Mouse (Mus musculus) midbrain, embryonic 16.5 days (tissue): Measurements from ENCODE around the gene Stx19. TPM values are rescaled to one million over a fixed set of nuclear protein-coding genes. Genes with fewer than 3 reads are reported as not detected.

Experiments
- ATAC-seq: fragments of 200-750 bp; cut with Nextera tagmentation; 2 replicates; pipeline ENCODE4 v1.8.0; 2017; ENCODE audit warnings: moderate TSS enrichment
- H3K27ac ChIP-seq: fragments of 300-500 bp; sonication (generic); 2 replicates; pipeline ENCODE4 v1.5.1; 2014; ENCODE audit warnings: mild to moderate bottlenecking, low read length, mixed read lengths
- H3K27me3 ChIP-seq: fragments of 300-500 bp; sonication (generic); 2 replicates; pipeline ENCODE4 v1.6.1; 2014; ENCODE audit warnings: low read depth, low read length, mixed read lengths; ENCODE audit not compliant: control insufficient read depth, insufficient read depth
- H3K36me3 ChIP-seq: fragments of 300-500 bp; sonication (generic); 2 replicates; pipeline ENCODE4 v1.6.1; 2014; ENCODE audit warnings: mild to moderate bottlenecking, low read length, moderate library complexity, mixed read lengths; ENCODE audit not compliant: control insufficient read depth, insufficient read depth
- H3K4me1 ChIP-seq: fragments of 300-500 bp; sonication (generic); 2 replicates; pipeline ENCODE4 v1.6.1; 2014; ENCODE audit warnings: mild to moderate bottlenecking, low read length, mixed read lengths; ENCODE audit not compliant: control insufficient read depth, insufficient read depth
- H3K4me2 ChIP-seq: fragments of 300-500 bp; sonication (generic); 2 replicates; pipeline ENCODE4 v1.6.1; 2014; ENCODE audit warnings: mild to moderate bottlenecking, low read length, mixed read lengths
- H3K4me3 ChIP-seq: fragments of 300-500 bp; sonication (generic); 2 replicates; pipeline ENCODE4 v1.5.1; 2014; ENCODE audit warnings: low read depth, mild to moderate bottlenecking, low read length, moderate library complexity, mixed read lengths
- H3K9ac ChIP-seq: fragments of 300-500 bp; sonication (generic); 2 replicates; pipeline ENCODE4 v1.6.1; 2014; ENCODE audit warnings: low read depth, low read length, mixed read lengths
- H3K9me3 ChIP-seq: fragments of 300-500 bp; sonication (generic); replicated peaks from 2 replicates; pipeline ENCODE4 v1.6.1; 2014; ENCODE audit warnings: mild to moderate bottlenecking, low read length, mixed read lengths; ENCODE audit not compliant: control insufficient read depth, poor library complexity, severe bottlenecking
- WGBS: fragments of 180-500 bp; shearing (Covaris S2); extraction: QIAGEN DNeasy Blood & Tissue Kit; methylation state at CpG from one replicate; pipeline ENCODE4 v1.1.7; 2014; 5-methylcytosine and 5-hydroxymethylcytosine counted together
- polyA plus RNA-seq: library from polyadenylated mRNA; unstranded; fragments of >200 nt; fragmentation: Nextera tagmentation; extraction: Ambion mirVana; gene quantifications from 2 replicates; pipeline ENCODE4 v1.2.1, GENCODE M21; 2015

Gene Stx19
- polyA plus RNA-seq, 1 experiment from 2014 or later = 0.33 TPM

DNA sequence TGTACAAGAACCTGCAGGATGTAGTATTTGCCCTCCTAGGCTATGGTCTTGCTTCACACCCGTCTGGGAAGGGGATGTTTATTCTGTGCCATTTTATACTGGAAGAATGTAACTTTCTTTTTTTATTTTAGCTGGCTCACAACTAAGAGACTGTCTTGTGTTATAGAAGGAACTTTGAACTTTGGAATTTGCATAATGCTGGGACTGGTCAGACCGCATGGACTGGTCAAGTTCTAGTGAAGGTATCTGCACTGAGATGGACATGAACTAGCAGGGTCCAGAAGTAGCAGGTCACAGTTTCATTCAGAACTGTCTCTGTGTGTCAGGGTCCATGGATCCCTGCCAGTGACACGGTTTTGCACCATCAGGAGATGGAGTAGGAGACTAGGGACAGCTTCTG, 14.6 kb upstream of the Stx19 start:
- no peaks in the 10 kb centered on the region for H3K4me1 ChIP-seq
- no peak overlapping the region for H3K4me3 ChIP-seq
- no peaks in the 10 kb centered on the region for H3K9me3 ChIP-seq
- H3K27ac ChIP-seq = no peak overlapping the region
- no peak for ATAC-seq
- peaks cover 13% of the 10 kb centered on the region for H3K36me3 ChIP-seq
- H3K27me3 ChIP-seq = no peaks in the 10 kb centered on the region
- 86% methylated on average over 3 of the region's 3 CpGs for WGBS
- no peak overlapping the region for H3K4me2 ChIP-seq
- no peak overlapping the region for H3K9ac ChIP-seq

DNA sequence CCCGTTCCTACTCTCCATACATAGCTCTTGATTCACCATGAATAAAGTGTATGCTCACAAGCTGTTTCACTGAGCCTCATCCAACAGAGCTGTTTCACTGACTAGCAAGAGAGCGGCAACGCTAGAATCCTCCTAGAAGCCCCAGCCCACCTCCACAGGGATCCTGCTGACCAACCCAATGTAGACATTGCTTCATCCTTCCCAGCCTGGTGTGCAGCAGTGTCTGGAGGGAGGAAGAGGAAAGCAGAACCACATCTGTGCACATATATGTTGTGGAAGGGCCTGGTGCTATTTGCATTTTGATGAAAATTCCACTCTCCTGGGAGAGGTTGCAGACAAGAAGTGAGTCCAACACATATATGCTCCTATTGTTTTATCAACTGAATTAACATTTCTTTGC, 9.9 kb upstream of the Stx19 start:
- no peaks in the 10 kb centered on the region for H3K9me3 ChIP-seq
- H3K36me3 ChIP-seq = peaks cover 9% of the 10 kb centered on the region; the same call in 1 of the 2 replicates
- 93% methylated on average over 3 of the region's 3 CpGs for WGBS
- ATAC-seq = no peak
- no peak overlapping the region for H3K9ac ChIP-seq
- no peak overlapping the region for H3K4me2 ChIP-seq
- no peaks in the 10 kb centered on the region for H3K4me1 ChIP-seq
- no peak overlapping the region for H3K27ac ChIP-seq
- H3K27me3 ChIP-seq = no peaks in the 10 kb centered on the region
- H3K4me3 ChIP-seq = no peak overlapping the region

DNA sequence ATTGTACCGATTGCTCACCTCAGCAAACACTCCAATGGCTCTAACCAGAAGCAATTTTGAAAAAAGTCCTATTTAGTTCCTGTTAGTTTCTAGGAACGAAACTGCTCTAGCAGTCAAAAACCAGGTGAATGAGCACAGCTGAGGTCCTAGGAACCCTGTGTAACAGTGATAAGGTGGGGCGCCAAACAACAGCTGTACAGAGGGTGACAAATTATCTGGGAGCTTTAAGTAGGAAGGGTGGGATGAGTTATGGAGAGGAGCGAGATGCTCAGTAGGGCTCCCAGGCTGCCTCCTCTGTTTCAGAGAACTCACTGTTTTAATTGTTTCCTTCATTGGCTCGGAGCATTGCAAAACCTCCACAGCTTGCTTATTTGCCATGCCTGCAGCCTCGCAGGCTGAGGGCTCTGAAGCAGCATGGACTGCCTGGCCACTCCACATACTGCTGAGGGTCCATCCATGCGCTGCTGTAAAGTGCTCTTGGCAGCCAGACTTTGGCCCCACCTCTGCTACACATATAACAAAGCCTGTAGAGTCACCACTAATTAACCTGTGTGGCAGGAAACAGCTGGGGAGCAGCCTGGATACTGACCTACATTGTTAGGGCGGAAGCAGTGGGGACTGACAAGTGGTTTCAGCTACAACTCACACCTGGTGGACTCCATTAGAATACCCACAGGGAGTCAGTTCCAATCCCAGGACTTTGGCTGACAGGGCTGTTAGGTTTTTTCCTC, 7.1 kb upstream of the Stx19 start:
- WGBS = 64% methylated on average over 8 of the region's 8 CpGs
- no peaks in the 10 kb centered on the region for H3K27me3 ChIP-seq
- no peak overlapping the region for H3K9ac ChIP-seq
- no peak overlapping the region for H3K4me2 ChIP-seq
- 0 out of 2 replicates have a peak, but pooled peaks cover 2% of the 10 kb centered on the region for H3K36me3 ChIP-seq
- ATAC-seq = no peak
- no peaks in the 10 kb centered on the region for H3K4me1 ChIP-seq
- no peaks in the 10 kb centered on the region for H3K9me3 ChIP-seq
- H3K4me3 ChIP-seq = no peak overlapping the region
- no peak overlapping the region for H3K27ac ChIP-seq

DNA sequence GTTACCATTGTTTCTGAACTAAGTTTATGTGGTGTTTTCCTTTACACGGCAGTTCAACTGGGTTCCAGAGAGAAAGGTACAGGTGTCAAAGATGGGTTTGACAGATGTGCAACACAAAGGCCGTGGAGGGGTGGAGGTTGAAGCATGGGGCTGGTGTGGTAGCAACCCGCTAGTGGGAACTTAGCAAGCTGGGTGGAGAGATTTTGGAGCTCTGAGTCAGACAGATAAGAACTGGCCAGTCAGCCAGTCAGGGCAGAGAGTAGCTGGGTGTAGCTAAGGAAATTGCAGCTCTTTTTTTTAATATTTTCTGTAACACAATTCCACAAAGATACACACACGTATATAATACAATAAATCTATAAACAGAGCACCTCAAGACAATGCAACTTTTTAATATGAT, 3.6 kb upstream of the Stx19 start:
- Histone ChIP-seq H3K4me2 (no peak overlapping the region), H3K36me3 (no peaks in the 10 kb centered on the region), H3K9ac (no peak overlapping the region), H3K4me3 (no peak overlapping the region), H3K9me3 (no peaks in the 10 kb centered on the region), H3K4me1 (no peaks in the 10 kb centered on the region), H3K27ac (no peak overlapping the region), H3K27me3 (no peaks in the 10 kb centered on the region)
- 90% methylated on average over 4 of the region's 4 CpGs for WGBS
- no peak for ATAC-seq

DNA sequence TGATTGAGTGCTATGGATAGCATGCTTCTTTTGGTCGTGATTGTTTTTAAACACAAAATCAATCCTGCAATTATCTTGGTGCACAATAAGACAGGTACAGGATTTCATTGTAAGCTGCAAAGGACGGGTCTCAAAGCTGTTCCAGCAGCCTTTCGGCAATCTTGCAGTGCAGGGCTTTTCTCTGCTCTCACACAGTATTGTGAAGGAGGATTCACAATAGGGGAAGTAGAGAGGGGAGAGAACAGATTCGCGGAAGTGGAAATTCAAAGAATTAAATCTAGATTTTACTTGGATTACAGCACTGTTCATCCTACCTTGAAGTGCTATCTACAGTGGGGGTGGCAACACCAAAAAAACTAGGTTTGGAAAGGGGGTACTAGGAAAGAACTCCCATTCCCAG, 686 bp upstream of the Stx19 start:
- Histone ChIP-seq H3K27ac (no peak overlapping the region), H3K4me1 (no peaks in the 10 kb centered on the region), H3K9ac (no peak overlapping the region), H3K27me3 (no peaks in the 10 kb centered on the region), H3K4me2 (no peak overlapping the region), H3K36me3 (no peaks in the 10 kb centered on the region), H3K9me3 (no peaks in the 10 kb centered on the region), H3K4me3 (no peak overlapping the region)
- no peak for ATAC-seq
- 71% methylated on average over 5 of the region's 5 CpGs for WGBS

DNA sequence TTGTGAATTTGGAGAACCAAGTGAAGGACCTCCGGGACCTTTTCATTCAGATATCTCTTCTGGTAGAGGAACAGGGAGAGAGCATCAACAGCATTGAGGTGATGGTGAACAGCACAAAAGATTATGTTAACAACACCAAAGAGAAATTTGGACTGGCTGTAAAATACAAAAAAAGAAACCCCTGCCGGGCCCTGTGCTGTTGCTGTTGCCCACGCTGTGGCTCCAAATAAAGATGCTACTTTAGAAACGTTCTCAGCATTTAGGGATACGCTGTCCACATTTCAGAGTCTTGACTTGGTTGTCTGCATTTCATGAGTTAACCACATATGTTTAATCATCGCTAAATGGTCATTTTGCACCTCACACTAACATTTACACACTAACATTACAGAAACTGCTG, 8.0 kb downstream of the Stx19 start:
- 96% methylated on average over 6 of the region's 6 CpGs for WGBS
- Histone ChIP-seq H3K9me3 (no peaks in the 10 kb centered on the region), H3K36me3 (no peaks in the 10 kb centered on the region; the same call in 1 of the 2 replicates), H3K27ac (no peak overlapping the region), H3K4me3 (no peak overlapping the region), H3K4me1 (no peaks in the 10 kb centered on the region), H3K9ac (no peak overlapping the region), H3K27me3 (no peaks in the 10 kb centered on the region), H3K4me2 (no peak overlapping the region)
- no peak for ATAC-seq

DNA sequence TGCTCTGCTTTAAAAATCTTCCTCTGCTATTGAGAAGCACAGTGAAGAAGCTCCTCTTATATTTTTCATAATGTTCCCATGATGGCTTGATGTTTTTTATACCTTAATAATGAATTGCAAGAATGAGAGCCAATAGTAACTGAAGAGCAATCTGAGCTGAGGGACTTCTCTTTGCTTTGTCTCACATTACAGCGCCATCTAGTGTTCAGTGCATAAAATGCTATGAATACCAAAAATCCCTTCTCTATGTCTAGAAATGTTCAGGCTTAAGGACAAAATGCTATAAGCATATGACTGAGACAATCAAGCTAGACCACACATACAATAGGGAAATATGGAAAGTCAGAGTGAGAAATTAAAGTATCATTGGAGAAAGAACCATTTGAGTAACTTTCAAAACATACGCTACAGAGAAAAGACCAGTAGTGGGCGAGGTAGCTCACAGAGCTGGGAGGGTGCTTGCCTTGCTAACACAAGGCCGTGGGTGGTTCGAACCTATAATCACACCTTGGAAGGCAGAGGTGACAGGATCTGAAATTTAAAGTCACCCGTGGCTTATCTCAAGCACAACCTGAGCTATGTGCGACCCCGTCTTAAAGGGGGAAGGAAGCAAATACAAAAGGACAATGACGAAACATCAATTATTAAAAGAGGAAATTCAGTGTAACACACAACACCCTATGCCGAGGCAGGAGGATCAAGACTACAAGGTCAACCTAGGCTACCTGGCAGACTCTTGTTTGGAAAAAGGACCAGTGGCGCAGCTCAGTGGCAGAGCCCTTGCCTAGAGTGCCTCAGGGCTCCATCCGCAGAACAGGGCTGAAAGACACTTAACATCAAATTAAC, 11.9 kb downstream of the Stx19 start:
- ATAC-seq = peak; percentile 42; the same call in 1 of the 2 replicates
- no peak overlapping the region for H3K4me3 ChIP-seq
- H3K4me2 ChIP-seq = no peak overlapping the region
- no peaks in the 10 kb centered on the region; the same call in 1 of the 2 replicates for H3K36me3 ChIP-seq
- H3K27ac ChIP-seq = no peak overlapping the region
- no peaks in the 10 kb centered on the region for H3K27me3 ChIP-seq
- no peaks in the 10 kb centered on the region for H3K9me3 ChIP-seq
- no peaks in the 10 kb centered on the region for H3K4me1 ChIP-seq
- 77% methylated on average over 12 of the region's 12 CpGs for WGBS
- H3K9ac ChIP-seq = no peak overlapping the region

DNA sequence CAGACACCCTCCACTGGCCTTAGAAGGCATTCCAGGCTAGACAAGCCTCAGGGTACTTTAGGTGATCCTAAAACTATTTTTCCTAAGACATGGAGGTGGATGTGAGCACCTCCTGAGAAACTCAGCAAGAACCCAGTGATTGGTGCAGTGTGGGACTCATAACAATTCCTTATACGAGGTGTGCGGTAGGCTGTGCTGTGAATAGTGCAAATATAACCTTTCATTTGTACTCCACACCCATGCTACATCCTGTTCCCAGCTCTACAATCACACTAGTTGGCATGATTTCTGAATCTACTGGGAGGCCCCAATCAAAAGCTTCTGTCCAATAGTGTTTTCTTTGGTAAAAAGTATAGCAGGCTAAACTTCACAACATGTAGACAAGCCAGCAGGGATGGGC, 17.6 kb downstream of the Stx19 start:
- Histone ChIP-seq H3K4me3 (no peak overlapping the region), H3K27ac (no peak overlapping the region), H3K9ac (no peak overlapping the region), H3K9me3 (no peaks in the 10 kb centered on the region), H3K27me3 (no peaks in the 10 kb centered on the region), H3K36me3 (no peaks in the 10 kb centered on the region), H3K4me2 (no peak overlapping the region), H3K4me1 (no peaks in the 10 kb centered on the region)
- 86% methylated on average over 2 of the region's 2 CpGs for WGBS
- no peak for ATAC-seq

DNA sequence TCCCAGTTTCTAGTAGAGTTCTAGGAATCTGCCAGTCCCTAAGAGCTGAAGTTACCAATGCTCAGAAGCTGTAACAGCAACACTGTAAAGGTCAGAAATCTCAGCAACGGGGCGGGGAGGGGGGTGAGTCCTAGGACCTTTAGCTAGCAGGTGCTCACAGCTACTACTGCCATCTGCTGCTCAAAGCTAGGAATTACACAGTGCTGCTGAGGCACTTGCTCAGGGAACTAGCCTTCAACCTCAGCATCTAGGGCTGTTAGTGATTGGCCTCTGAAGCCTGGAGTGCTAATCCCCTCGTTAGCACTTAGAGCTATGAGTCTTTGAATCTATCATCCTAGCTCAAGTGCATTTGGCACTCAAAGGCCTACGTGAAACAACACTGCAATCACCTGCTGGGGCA, 18.0 kb downstream of the Stx19 start:
- ATAC-seq = 0 out of 2 replicates have a peak, but pooled peaks have one; percentile 14
- no peaks in the 10 kb centered on the region for H3K9me3 ChIP-seq
- no peaks in the 10 kb centered on the region for H3K36me3 ChIP-seq
- H3K4me2 ChIP-seq = no peak overlapping the region
- H3K9ac ChIP-seq = no peak overlapping the region
- H3K4me1 ChIP-seq = no peaks in the 10 kb centered on the region
- H3K27me3 ChIP-seq = no peaks in the 10 kb centered on the region
- WGBS = 9% methylated on average over 4 of the region's 4 CpGs
- no peak overlapping the region for H3K27ac ChIP-seq
- H3K4me3 ChIP-seq = no peak overlapping the region
